Mouse (Mus musculus) macrophage (primary cell): ENCODE data around the gene Tppp. TPM values are rescaled to one million over a fixed set of nuclear protein-coding genes. Genes with fewer than 3 reads are reported as not detected.
A peak's percentile ranks its signal among the peaks of the same experiment; 100 is the strongest.
"Not testable (repeated sequence)": the region's sequence is repeated elsewhere in the genome, so short reads cannot be mapped to it uniquely, and the experiment has no call there.

Experiments used
- H3K27ac ChIP-seq: fragments of 350-480 bp; formaldehyde crosslinking; 2 replicates; pipeline ENCODE4 v1.9.0; 2021
- H3K36me3 ChIP-seq: fragments of 350-480 bp; formaldehyde crosslinking; 2 replicates; pipeline ENCODE4 v1.9.0; 2021; ENCODE audit errors: inconsistent target
- H3K4me3 ChIP-seq: fragments of 350-480 bp; formaldehyde crosslinking; 2 replicates; pipeline ENCODE4 v1.9.0; 2021; ENCODE audit errors: inconsistent target
- H3K79me2 ChIP-seq: fragments of 350-480 bp; formaldehyde crosslinking; 2 replicates; pipeline ENCODE4 v1.9.0; 2021; ENCODE audit errors: inconsistent target
- WGBS: methylation state at CpG from one replicate; pipeline ENCODE4 v1.1.7; 2026; ENCODE audit warnings: inconsistent platforms; ENCODE audit not compliant: missing documents; 5-methylcytosine and 5-hydroxymethylcytosine counted together
- polyA plus RNA-seq: library from polyadenylated mRNA; stranded (reverse); fragments of 250-400 nt; gene quantifications from 3 replicates; pipeline ENCODE4 v1.2.4, GENCODE M21; 2018; ENCODE audit warnings: inconsistent platforms

Gene Tppp
- polyA plus RNA-seq, 1 experiment from 2014 or later, result 0.03 TPM

DNA sequence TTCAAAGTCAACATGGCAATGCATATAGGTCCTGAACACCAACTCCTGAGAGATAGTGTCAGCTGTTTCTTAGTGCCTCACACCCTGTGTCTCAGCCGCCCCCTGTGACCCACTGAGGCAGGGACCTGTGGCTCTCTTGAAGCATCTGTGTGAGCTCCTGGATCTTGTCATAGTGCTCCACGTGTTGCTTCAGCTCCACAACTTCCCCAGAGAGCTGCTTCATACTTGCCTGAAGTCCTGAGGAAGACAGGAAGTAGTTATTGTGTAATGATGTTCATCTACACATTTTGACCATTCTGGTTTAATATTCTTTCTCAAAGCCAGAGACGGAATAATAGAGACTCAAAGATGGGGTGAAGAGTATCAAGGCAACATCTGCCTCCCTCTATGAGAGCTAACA lies 30.7 kb downstream of the Tppp start:
- H3K27ac ChIP-seq, result no peak overlapping the region
- 61% methylated on average over 3 of the region's 3 CpGs for WGBS
- no peaks in the 10 kb centered on the region for H3K36me3 ChIP-seq
- H3K79me2 ChIP-seq, result no peaks in the 10 kb centered on the region
- H3K4me3 ChIP-seq, result no peak overlapping the region

DNA sequence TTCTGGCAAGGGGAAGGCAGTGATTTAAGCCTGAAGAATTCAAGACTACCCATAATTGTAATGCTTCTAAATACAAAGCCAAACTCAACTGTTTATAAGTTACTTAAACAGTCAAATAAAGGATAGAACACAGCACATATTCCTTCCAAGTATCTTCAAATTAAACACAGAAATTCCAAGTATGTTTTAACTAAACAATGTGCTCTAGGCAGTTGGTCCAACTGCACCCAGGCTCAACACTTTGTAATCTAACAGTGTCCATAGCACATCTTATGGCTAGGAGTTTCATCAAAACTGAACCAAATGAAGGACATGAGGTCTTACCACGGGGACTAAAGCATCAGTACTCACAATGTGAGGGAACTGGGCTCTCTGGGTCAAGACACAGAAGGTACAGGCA lies 47.0 kb downstream of the Tppp start:
- Histone ChIP-seq H3K36me3 (no peaks in the 10 kb centered on the region), H3K27ac (no peak overlapping the region), H3K79me2 (no peaks in the 10 kb centered on the region), H3K4me3 (no peak overlapping the region)
- WGBS, result 87% methylated on average over 1 of the region's 1 CpGs

DNA sequence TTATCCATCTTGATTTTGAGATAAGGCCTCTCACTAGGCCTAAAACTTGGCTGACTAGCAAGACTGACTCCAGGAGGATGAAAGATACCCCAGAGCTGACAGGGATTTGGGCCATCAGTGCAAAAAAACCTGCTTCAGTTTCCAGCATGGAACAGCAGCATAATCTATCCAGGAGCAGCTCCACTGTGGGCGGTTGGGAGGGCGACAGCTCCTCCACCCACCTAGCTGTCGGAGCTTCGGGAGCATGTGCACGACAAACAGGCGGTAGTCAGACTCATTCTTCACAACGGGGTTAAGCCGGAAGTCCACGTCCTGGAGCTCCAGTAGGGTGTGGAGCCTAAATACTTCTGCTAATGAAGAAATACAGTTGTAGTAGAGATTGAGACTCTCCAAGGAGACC lies 48.9 kb downstream of the Tppp start:
- WGBS, result 94% methylated on average over 9 of the region's 9 CpGs
- H3K27ac ChIP-seq, result no peak overlapping the region
- no peaks in the 10 kb centered on the region for H3K36me3 ChIP-seq
- no peaks in the 10 kb centered on the region for H3K79me2 ChIP-seq
- no peak overlapping the region for H3K4me3 ChIP-seq

DNA sequence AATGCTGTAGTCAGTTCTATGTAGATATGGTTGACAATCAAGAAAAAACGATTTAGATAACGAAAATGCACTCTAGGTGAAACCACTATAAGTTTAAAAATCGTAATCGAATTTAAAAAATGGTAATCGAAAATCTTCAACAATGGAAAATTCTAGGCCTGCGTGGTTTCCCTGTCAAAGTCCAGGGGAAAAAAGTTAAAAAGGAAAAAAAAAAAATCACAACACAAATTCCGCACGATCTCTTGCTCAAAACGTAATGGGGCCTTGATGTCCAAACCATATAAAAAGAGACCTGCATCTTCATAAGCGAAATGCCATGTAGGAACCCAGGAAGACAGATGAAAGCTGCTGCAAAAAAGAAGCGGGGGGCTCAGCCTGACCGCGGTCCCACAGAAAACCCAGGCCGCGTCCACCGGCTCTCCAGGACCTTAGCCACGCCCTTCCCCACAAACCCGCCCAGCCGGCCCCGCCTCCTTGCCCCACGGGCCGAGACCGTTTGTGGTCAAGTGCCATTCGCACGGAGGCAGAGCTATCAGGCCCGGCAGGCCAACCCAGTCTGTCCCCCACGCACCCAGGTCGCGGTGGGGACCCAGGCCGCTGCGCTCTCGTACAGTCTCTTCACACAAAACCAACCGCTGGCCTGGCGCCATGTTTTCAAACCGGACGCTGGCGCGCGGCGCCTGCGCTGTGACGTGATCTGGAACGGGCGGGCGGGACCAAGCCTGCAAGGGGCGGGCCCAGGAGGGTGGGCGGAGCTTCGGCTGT lies 52.6 kb downstream of the Tppp start, which contains the start of gene Cep72:
Gene Cep72 (minus strand): TSS at position 687 of the 765 bp plus-strand sequence.
- H3K4me3 ChIP-seq, result peak within 1 kb of the TSS; percentile 59
- 3% methylated on average over 48 of the region's 48 CpGs for WGBS
- H3K79me2 ChIP-seq, result no peaks in the 10 kb centered on the region
- H3K27ac ChIP-seq, result peak within 1 kb of the TSS; percentile 27; the same call in 1 of the 2 replicates
- H3K36me3 ChIP-seq, result no peaks in the 10 kb centered on the region

DNA sequence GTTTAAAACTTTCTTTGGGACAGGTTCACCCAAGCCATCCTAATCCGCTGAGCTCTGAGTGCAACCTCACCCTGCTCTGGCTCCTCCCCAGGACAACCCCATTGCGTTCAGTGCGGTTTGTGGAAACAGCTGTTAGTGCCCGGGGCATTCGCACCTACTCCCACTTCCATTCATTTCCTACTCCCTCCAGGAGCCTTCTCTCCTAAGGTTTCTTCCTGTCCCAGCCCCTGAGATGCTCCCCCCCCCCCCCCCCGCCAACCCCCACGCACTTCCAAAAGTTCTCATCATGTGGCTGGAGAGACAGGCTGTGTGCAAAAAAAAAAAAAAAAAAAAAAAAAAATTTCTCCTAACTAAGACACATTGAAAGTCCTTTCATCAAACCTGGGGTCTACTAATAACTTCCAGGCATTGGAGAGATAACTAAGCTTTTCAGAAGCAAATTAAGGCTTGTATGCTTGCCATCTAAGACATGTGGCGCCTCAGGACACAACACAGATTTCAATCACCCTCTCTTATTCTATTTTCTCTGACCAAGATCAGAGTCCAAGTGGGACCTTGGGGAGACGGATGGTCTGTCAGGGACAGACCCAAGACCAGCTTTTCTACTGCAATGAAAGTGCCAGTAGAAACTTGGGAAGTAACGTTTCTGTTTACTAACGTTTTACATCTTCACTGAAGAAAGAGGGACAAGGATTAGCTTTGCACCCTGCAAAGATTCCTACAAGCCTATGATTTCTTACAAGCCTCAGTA lies 53.3 kb downstream of the Tppp start:
- Histone ChIP-seq H3K36me3 (no peaks in the 10 kb centered on the region), H3K4me3 (peak overlapping the region; percentile 59), H3K79me2 (no peaks in the 10 kb centered on the region), H3K27ac (no peak overlapping the region)
- 34% methylated on average over 11 of the region's 11 CpGs for WGBS

DNA sequence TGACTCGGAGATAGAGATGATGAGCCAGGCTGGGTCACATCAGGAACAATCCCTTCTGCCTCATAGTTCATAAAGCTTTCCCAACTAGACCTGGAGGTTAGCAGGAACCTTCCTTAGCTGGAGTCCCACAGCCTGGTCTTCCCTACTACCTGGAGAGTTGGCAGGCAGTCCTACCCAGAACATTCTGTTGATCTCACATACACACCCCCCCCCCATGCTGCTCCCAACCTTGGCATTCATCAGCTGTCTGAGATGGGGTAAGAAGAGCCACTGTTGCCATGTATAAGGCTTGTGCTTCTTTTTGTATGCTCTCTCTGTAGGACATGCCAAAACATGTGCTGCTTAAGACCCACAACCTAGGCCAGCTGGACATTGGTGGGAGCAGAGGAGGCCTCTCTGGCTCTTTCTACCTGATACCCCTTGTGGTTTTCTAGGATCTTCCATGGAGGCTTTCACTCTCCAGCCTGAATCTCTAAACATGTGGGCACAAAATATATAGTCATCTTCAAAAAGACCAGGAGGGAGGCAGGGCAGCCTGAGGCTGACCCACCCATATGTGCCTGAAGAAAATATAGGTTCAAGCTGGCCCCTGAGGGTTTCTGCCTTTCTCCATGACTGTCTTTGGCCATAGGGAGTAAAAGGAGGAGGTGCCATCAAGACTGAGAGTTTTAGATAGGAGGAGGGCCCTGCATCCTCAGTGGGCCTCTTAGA lies 54.3 kb downstream of the Tppp start:
- Histone ChIP-seq H3K27ac (no peak overlapping the region), H3K36me3 (no peaks in the 10 kb centered on the region), H3K4me3 (no peak overlapping the region), H3K79me2 (no peaks in the 10 kb centered on the region)
- WGBS, result 94% methylated on average over 1 of the region's 1 CpGs

DNA sequence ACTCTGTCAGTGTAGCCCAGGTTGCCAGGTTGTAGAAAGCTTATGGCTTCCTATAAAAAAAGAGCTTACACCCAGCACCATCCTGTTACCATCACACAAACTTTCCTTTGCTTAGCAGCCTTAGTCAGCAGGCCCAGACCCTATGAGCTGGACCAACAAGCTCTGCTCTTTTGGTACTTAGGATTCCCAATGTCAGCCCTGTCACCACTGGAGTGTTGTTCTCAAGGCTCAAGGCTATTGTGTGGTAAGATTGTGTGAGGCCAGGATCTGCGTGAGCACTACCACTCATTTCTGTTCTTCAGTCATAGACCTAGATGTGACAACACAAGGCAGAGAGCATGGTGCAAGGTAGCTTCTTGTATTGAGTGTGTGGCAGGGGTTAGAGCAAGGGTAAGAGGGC lies 57.4 kb downstream of the Tppp start:
- Histone ChIP-seq H3K79me2 (no peaks in the 10 kb centered on the region), H3K36me3 (no peaks in the 10 kb centered on the region), H3K4me3 (no peak overlapping the region), H3K27ac (no peak overlapping the region)
- 100% methylated on average over 1 of the region's 1 CpGs for WGBS

DNA sequence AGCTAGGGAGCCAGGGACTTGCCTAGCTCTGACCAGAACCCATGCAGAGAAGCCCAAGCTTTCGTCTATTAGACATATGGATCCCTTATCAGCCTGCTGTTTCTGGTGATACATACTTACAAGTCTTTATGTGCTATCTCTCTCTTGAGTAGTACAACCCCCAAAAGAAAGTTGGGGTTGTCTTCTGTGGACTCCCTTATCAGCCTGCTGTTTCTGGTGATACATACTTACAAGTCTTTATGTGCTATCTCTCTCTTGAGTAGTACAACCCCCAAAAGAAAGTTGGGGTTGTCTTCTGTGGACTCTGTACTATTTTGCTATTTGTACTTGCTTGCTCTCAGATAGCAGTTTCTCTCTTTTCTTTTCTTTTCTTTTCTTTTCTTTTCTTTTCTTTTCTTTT lies 62.0 kb downstream of the Tppp start:
- H3K27ac ChIP-seq, H3K4me3 ChIP-seq, H3K36me3 ChIP-seq, H3K79me2 ChIP-seq: not testable (repeated sequence)
- WGBS, result 91% methylated on average over 1 of the region's 1 CpGs

DNA sequence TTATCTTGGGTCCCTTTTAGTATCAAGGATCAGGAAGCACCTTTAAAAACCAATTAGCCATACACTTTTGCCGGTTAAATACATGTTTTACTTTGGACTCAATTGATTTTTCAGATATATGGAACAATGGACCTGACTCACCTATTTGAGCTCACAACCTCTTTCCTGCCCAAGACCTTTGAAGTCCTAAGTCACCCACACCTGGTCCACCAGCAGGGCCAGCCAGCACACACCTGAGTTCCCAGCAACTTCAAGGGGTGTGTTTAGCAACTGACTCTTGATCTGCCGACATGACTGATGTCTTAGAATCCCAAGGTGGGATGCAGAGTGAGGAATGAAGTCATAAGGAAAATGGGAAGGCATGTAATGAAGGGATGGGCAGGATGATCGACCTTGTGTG lies 62.5 kb downstream of the Tppp start:
- WGBS, result 87% methylated on average over 3 of the region's 3 CpGs
- no peaks in the 10 kb centered on the region for H3K79me2 ChIP-seq
- no peak overlapping the region for H3K4me3 ChIP-seq
- H3K36me3 ChIP-seq, result no peaks in the 10 kb centered on the region
- no peak overlapping the region for H3K27ac ChIP-seq

DNA sequence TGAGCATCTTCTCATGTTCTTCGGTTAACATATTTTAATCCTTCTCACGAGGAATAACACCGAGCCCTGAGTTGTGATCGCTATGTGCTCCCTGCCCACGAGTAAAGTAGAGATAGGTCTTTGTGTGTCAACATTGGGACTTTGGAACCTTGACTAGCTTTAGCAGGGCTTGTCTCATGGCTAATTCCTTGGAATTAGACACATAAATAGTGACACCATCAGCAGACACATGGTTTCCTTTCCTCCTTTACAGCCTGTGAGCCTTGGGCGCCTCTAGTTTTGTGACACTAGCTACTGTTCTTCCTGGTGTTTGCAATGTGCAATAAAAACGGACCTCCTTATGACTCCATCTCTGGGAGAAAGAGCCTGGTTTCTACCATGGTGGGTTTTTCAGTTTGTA lies 64.2 kb downstream of the Tppp start:
- H3K4me3 ChIP-seq, result no peak overlapping the region
- no peaks in the 10 kb centered on the region for H3K36me3 ChIP-seq
- 92% methylated on average over 7 of the region's 7 CpGs for WGBS
- H3K79me2 ChIP-seq, result no peaks in the 10 kb centered on the region
- H3K27ac ChIP-seq, result no peak overlapping the region

Other genes starting within 250 kb of the Tppp start
- gene Nkd2, start 161.8 kb upstream of the Tppp start, polyA plus RNA-seq, result not detected in 3 replicates
- gene Trip13, start 71.6 kb upstream of the Tppp start, polyA plus RNA-seq, result 1.2 to 7.1 TPM (median 5.6 TPM) in 3 replicates
- gene Brd9, start 71.6 kb upstream of the Tppp start, polyA plus RNA-seq, result 17.1 to 28.6 TPM (median 23.0 TPM) in 3 replicates
- gene Zdhhc11, start 45.6 kb upstream of the Tppp start, polyA plus RNA-seq, result not detected in 3 replicates
- gene Cep72, start 52.9 kb downstream of the Tppp start, polyA plus RNA-seq, result 1.00 to 3.6 TPM (median 1.8 TPM) in 3 replicates
- not detected in 3 replicates for gene Slc9a3, start 112.0 kb downstream of the Tppp start, polyA plus RNA-seq
- gene Exoc3, start 199.3 kb downstream of the Tppp start, polyA plus RNA-seq, result 40.4 to 47.3 TPM (median 46.4 TPM) in 3 replicates